In genomic region chr14:34502475-34503324, GRCm38 (mm10) we compare ENCODE assay signal across 7 mouse cellular contexts. TPM values are rescaled to one million over a fixed set of nuclear protein-coding genes. Genes with fewer than 3 reads are reported as not detected.
A peak's percentile ranks its signal among the peaks of the same experiment; 100 is the strongest.
DNase-seq lines count a peak whose midpoint lies in the region; ATAC-seq lines count a peak whose summit lies in the region.

No protein-coding gene starts in this region.

- H3K4me1 ChIP-seq in embryonic facial prominence, embryonic 11.5 days (ENCODE audit: control insufficient read depth, insufficient read depth, low read length): no peaks in the 10 kb centered on the region
- H3K4me1 ChIP-seq in limb, embryonic 12.5 days (replicated peaks): peaks cover 28% of the 10 kb centered on the region
- peaks cover 17% of the 10 kb centered on the region for H3K4me1 ChIP-seq in midbrain, embryonic 14.5 days (ENCODE audit: control insufficient read depth, insufficient read depth, low read length)

- peak overlapping the region; percentile 55 for H3K4me2 ChIP-seq in embryonic facial prominence, embryonic 11.5 days (ENCODE audit: low read depth, low read length)
- peak overlapping the region; percentile 65 for H3K4me2 ChIP-seq in limb, embryonic 12.5 days
- H3K4me2 ChIP-seq in midbrain, embryonic 14.5 days (ENCODE audit: low read length): peak overlapping the region; percentile 74

- WGBS in embryonic facial prominence, embryonic 11.5 days: under 1% methylated on average over 65 of the region's 115 CpGs
- WGBS in limb, embryonic 12.5 days: under 1% methylated on average over 76 of the region's 115 CpGs
- under 1% methylated on average over 80 of the region's 115 CpGs for WGBS in midbrain, embryonic 14.5 days

- peak overlapping the region; percentile 89 for H3K4me3 ChIP-seq in embryonic facial prominence, embryonic 11.5 days (ENCODE audit: low read depth, low read length)
- peak overlapping the region; percentile 88 for H3K4me3 ChIP-seq in limb, embryonic 12.5 days (replicated peaks)
- peak overlapping the region; percentile 87 for H3K4me3 ChIP-seq in midbrain, embryonic 14.5 days (replicated peaks; ENCODE audit: low read depth, low read length)

- ATAC-seq in embryonic facial prominence, embryonic 11.5 days (replicated peaks; ENCODE audit: insufficient number of reproducible peaks, low FRiP score, low TSS enrichment, low read depth): peak; percentile 81
- ATAC-seq in limb, embryonic 12.5 days (ENCODE audit: insufficient number of reproducible peaks, insufficient read depth, low FRiP score, low TSS enrichment, low read depth): peak; percentile 86
- peak; percentile 92 for ATAC-seq in midbrain, embryonic 14.5 days (ENCODE audit: low FRiP score, low TSS enrichment)

- H3K9ac ChIP-seq in embryonic facial prominence, embryonic 11.5 days (replicated peaks; ENCODE audit: low read length): peak overlapping the region; percentile 99
- peak overlapping the region; percentile 99 for H3K9ac ChIP-seq in limb, embryonic 12.5 days (replicated peaks)
- peak overlapping the region; percentile 93 for H3K9ac ChIP-seq in midbrain, embryonic 14.5 days (replicated peaks; ENCODE audit: low read length)

- no peaks in the 10 kb centered on the region for H3K9me3 ChIP-seq in embryonic facial prominence, embryonic 11.5 days (replicated peaks; ENCODE audit: control insufficient read depth, low read length)
- no peaks in the 10 kb centered on the region for H3K9me3 ChIP-seq in limb, embryonic 12.5 days
- no peaks in the 10 kb centered on the region for H3K9me3 ChIP-seq in midbrain, embryonic 14.5 days (ENCODE audit: control insufficient read depth, low read length)

- peak; percentile 91 for DNase-seq in adrenal gland, postnatal 25 days
- peak; percentile 96 for DNase-seq in embryonic facial prominence, embryonic 11.5 days (ENCODE audit: low spot score)
- peak; percentile 69 for DNase-seq in heart, adult 8-10 months (ENCODE audit: low spot score)
- DNase-seq in kidney, adult 8-10 months: peak; percentile 79 to 86
- peak; percentile 98 for DNase-seq in midbrain, embryonic 14.5 days
- peak; percentile 29 to 57 for DNase-seq in spleen, postnatal 10 days (ENCODE audit: low spot score in 2 of 2)

- H3K27ac ChIP-seq in embryonic facial prominence, embryonic 11.5 days (replicated peaks; ENCODE audit: low read depth, low read length): peak overlapping the region; percentile 96
- peak overlapping the region; percentile 99 for H3K27ac ChIP-seq in limb, embryonic 12.5 days
- H3K27ac ChIP-seq in midbrain, embryonic 14.5 days (replicated peaks; ENCODE audit: low read depth, low read length): peak overlapping the region; percentile 95

- H3K36me3 ChIP-seq in embryonic facial prominence, embryonic 11.5 days (replicated peaks; ENCODE audit: control insufficient read depth, insufficient read depth, low read depth, low read length): no peaks in the 10 kb centered on the region
- no peaks in the 10 kb centered on the region for H3K36me3 ChIP-seq in limb, embryonic 12.5 days
- no peaks in the 10 kb centered on the region for H3K36me3 ChIP-seq in midbrain, embryonic 14.5 days (ENCODE audit: control insufficient read depth, insufficient read depth, low read length)

- H3K27me3 ChIP-seq in embryonic facial prominence, embryonic 11.5 days (ENCODE audit: control insufficient read depth, insufficient read depth, low read length): no peaks in the 10 kb centered on the region
- no peaks in the 10 kb centered on the region for H3K27me3 ChIP-seq in limb, embryonic 12.5 days
- no peaks in the 10 kb centered on the region for H3K27me3 ChIP-seq in midbrain, embryonic 14.5 days (ENCODE audit: control insufficient read depth, insufficient read depth, low read length)

RNA-seq across cellular contexts. Expression of gene Bmpr1a, which starts 0.4 kb away (rescaled TPM):
- total RNA-seq in adrenal gland, postnatal 25 days (2021): 64.7 and 73.0 TPM in 2 replicates
- 73.2 and 80.9 TPM in 2 replicates for polyA plus RNA-seq in embryonic facial prominence, embryonic 11.5 days (2014; fragmentation: Nextera tagmentation; extraction: Ambion mirVana)
- 10 to 100 TPM; 55.7 to 68.2 (median 59.4) TPM for total RNA-seq in heart, adult 8-10 months (2022)
- polyA plus RNA-seq in limb, embryonic 12.5 days (2016; fragmentation: Nextera tagmentation; extraction: Ambion mirVana): 67.4 and 74.3 TPM in 2 replicates
- polyA plus RNA-seq in midbrain, embryonic 14.5 days (2014; fragmentation: Nextera tagmentation; extraction: Ambion mirVana): 16.3 and 25.9 TPM in 2 replicates

RNA-seq across cellular contexts. Expression of gene 9230112D13Rik, which starts 19.9 kb away (rescaled TPM):
- total RNA-seq in adrenal gland, postnatal 25 days (2021): not detected in 2 replicates
- not detected in 2 replicates for polyA plus RNA-seq in embryonic facial prominence, embryonic 11.5 days (2014; fragmentation: Nextera tagmentation; extraction: Ambion mirVana)
- total RNA-seq in heart, adult 8-10 months (2022): not detected
- polyA plus RNA-seq in limb, embryonic 12.5 days (2016; fragmentation: Nextera tagmentation; extraction: Ambion mirVana): not detected in 2 replicates
- polyA plus RNA-seq in midbrain, embryonic 14.5 days (2014; fragmentation: Nextera tagmentation; extraction: Ambion mirVana): not detected in 2 replicates

Comparison
In these comparisons a context has a peak if more than half of its experiments do, and no peak if none do; other contexts are left out.
1. Peak in every context shown above with its lines: DNase-seq, ATAC-seq, H3K4me3 ChIP-seq and H3K27ac ChIP-seq.
2. DNase-seq: peak in every context shown above with its lines; median percentile 98 in midbrain, embryonic 14.5 days; 96 in embryonic facial prominence, embryonic 11.5 days; 91 in adrenal gland, postnatal 25 days; 82 in kidney, adult 8-10 months; 69 in heart, adult 8-10 months; 43 in spleen, postnatal 10 days.